Mouse (Mus musculus) right cerebral cortex, postnatal 10 days (tissue): ENCODE results near the gene Asf1b.

Experiments
- DNase-seq, 2 experiments: peaks; one replicate each; pipeline ENCODE4 v3.0.0; 2021; ENCODE audit warnings: low spot score in 2 of 2

Asf1b gene

GRCm38 (mm10) chr8:83955106-83955957 lies at the start of gene Asf1b, which contains the start of gene Gm10644:
Asf1b (plus strand) TSS chr8:83955507.
Gm10644 (minus strand) TSS chr8:83955205.
- peak; percentile 99 to 100 for DNase-seq

- no peak for DNase-seq
These were observed 46.7 kb upstream of the Asf1b start for GRCm38 (mm10) chr8:83908583-83908982.

- peak; percentile 78 to 88 for DNase-seq
These were observed 46.0 kb upstream of the Asf1b start for GRCm38 (mm10) chr8:83909311-83909710.

- no peak for DNase-seq
These were observed 43.2 kb upstream of the Asf1b start for GRCm38 (mm10) chr8:83911809-83912731.

GRCm38 (mm10) chr8:83914232-83914631 lies 41.1 kb upstream of the Asf1b start:
- DNase-seq, result no peak

GRCm38 (mm10) chr8:83914860-83915259 lies 40.4 kb upstream of the Asf1b start:
- DNase-seq, result peak in 1 of 2 experiments; percentile 54

GRCm38 (mm10) chr8:83916015-83916414 lies 39.3 kb upstream of the Asf1b start:
- peak; percentile 79 to 83 for DNase-seq

GRCm38 (mm10) chr8:83917566-83917965 lies 37.7 kb upstream of the Asf1b start:
- DNase-seq, result no peak

GRCm38 (mm10) chr8:83921558-83921957 lies 33.7 kb upstream of the Asf1b start:
- peak; percentile 89 to 90 for DNase-seq

- DNase-seq, result no peak
These were observed 32.6 kb upstream of the Asf1b start for GRCm38 (mm10) chr8:83922727-83923126.

GRCm38 (mm10) chr8:83924585-83924984 lies 30.7 kb upstream of the Asf1b start:
- DNase-seq, result no peak

- DNase-seq, result no peak
These were observed 29.0 kb upstream of the Asf1b start for GRCm38 (mm10) chr8:83926266-83926665.

- no peak for DNase-seq
These were observed 21.1 kb upstream of the Asf1b start for GRCm38 (mm10) chr8:83934222-83934621.

GRCm38 (mm10) chr8:83934994-83935393 lies 20.3 kb upstream of the Asf1b start:
- DNase-seq, result no peak

- peak in 1 of 2 experiments; percentile 20 for DNase-seq
These were observed 19.9 kb upstream of the Asf1b start for GRCm38 (mm10) chr8:83935435-83935834.

- no peak for DNase-seq
These were observed 17.7 kb upstream of the Asf1b start for GRCm38 (mm10) chr8:83937645-83938044.

GRCm38 (mm10) chr8:83938330-83938729 lies 17.0 kb upstream of the Asf1b start:
- peak in 1 of 2 experiments; percentile 42 for DNase-seq

- DNase-seq, result peak; percentile 35 to 37
These were observed 14.1 kb upstream of the Asf1b start for GRCm38 (mm10) chr8:83941066-83941677.

GRCm38 (mm10) chr8:83942446-83942845 lies 12.9 kb upstream of the Asf1b start:
- peak; percentile 28 to 53 for DNase-seq

- no peak for DNase-seq
These were observed 9.8 kb upstream of the Asf1b start for GRCm38 (mm10) chr8:83945540-83945939.

GRCm38 (mm10) chr8:83954749-83955105 lies 580 bp upstream of the Asf1b start:
- DNase-seq, result peak in 1 of 2 experiments; percentile 35

GRCm38 (mm10) chr8:83955958-83956218 lies 581 bp downstream of the Asf1b start:
- DNase-seq, result no peak
